20 mouse cellular contexts compared by ENCODE assay signal in the genomic region with DNA sequence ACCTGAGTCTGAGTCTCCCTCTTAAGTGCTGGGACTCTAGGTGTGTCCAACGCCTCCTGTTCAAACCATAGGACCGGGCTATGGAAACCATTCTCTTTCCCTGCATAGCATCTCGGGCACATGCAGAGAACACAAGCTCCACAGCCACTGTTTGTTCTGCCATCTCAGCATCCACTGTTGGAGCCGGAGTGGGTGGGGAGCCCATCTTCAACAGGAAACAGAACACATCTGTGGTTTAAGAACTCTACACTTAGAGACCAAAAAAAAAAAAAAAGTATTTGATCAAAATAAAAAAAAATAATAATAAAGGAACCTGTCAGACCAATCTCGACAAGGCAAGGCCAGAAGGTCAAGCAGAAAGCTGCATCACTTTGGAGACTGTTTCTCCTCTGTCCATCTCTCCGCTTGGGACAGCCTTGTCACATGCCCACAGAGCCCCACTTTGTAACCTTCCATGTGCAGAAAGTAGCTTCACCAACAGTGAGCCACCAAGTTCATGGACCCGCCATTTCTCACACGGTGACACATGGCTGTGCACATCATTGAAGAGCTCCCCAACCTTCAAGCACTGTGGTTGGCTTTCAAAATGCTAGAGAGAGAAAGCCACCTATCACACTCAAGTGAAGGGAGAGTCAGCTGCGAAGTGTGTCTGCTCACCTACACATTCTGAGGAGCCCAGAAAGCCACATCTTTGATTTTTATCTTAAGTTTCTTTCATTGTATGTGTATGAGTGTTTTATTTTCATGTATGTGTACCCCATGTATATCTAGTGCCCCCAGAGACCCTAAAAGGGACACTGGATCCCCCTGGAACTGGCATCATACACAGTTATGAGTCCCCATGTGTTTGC. TPM values are rescaled to one million over a fixed set of nuclear protein-coding genes. Genes with fewer than 3 reads are reported as not detected.
A peak's percentile ranks its signal among the peaks of the same experiment; 100 is the strongest.
DNase-seq lines count a peak whose midpoint lies in the region; ATAC-seq and TF ChIP-seq lines count a peak whose summit lies in the region.
"Had no signal": no experiment of that assay in that cellular context is flagged by ENCODE, and none has a peak within 500 bp of the region (broad histone marks: within the 10 kb centered on the region; RNA-seq: fewer than 3 reads in every experiment).

No protein-coding gene starts in this region.

- no peak for TF ChIP-seq POLR2A in spleen, adult 2 months (IDR thresholded peaks at IDR 0.05; ENCODE audit: low read depth, low read length)

- peak in 1 of 2 experiments; percentile 16 for DNase-seq in spleen, adult 2 months (ENCODE audit: low read depth in 1 of 2, low spot score in 2 of 2)
- DNase-seq in spleen, adult 18-20 months = no peak
- DNase-seq in natural killer cell, adult 2 months (ENCODE audit: low spot score in 2 of 2) = peak; percentile 62 to 69
- DNase-seq in thymus, postnatal 4 days = peak; percentile 61
- no peak for DNase-seq in cerebellum, postnatal 10 days
- DNase-seq in adrenal gland, postnatal 36 days = no peak
- no peak for DNase-seq in urinary bladder, postnatal 4 days (ENCODE audit: low spot score in 2 of 2)
- DNase-seq: adrenal gland, adult 2 months; cerebellum, adult 9-11 months; kidney, adult 18-20 months; kidney, postnatal 25 days; lung, adult 18-20 months; lung, postnatal 14 days had no signal

- WGBS in spleen, adult 2 months = 54% methylated on average over 9 of the region's 9 CpGs

- no peaks in the 10 kb centered on the region for H3K27me3 ChIP-seq in spleen, adult 2 months (ENCODE audit: control insufficient read depth, insufficient read depth, low read length)
- H3K27me3 ChIP-seq: embryonic facial prominence, embryonic 13.5 days; forebrain, embryonic 15.5 days; heart, embryonic 13.5 days; neural tube, embryonic 13.5 days had no signal

- H3K27ac ChIP-seq in spleen, adult 2 months (ENCODE audit: insufficient read depth, low read length) = peak overlapping the region; percentile 28
- H3K27ac ChIP-seq: embryonic facial prominence, embryonic 13.5 days; forebrain, embryonic 15.5 days; heart, embryonic 13.5 days; hindbrain, postnatal 0 days; left cerebral cortex, adult 2 months; neural tube, embryonic 13.5 days had no signal

- ATAC-seq in activated CD4-positive, CD25-positive, alpha-beta regulatory T cell, adult 4 months = peak; percentile 70
- ATAC-seq: forebrain, embryonic 15.5 days; hindbrain, postnatal 0 days had no signal

- no peak overlapping the region for H3K4me3 ChIP-seq in spleen, adult 2 months (ENCODE audit: extremely low read depth, insufficient read depth, insufficient read length)
- H3K4me3 ChIP-seq: embryonic facial prominence, embryonic 13.5 days; forebrain, embryonic 15.5 days; heart, embryonic 13.5 days; left cerebral cortex, adult 2 months; neural tube, embryonic 13.5 days had no signal

- H3K36me3 ChIP-seq in spleen, adult 2 months (ENCODE audit: control insufficient read depth, insufficient read depth, low read length) = no peaks in the 10 kb centered on the region
- H3K36me3 ChIP-seq: forebrain, embryonic 15.5 days; neural tube, embryonic 13.5 days had no signal

- H3K4me1 ChIP-seq in spleen, adult 2 months (ENCODE audit: control insufficient read depth, insufficient read depth, insufficient read length) = peaks cover 16% of the 10 kb centered on the region; the same call in 1 of the 2 replicates

- no peak for TF ChIP-seq CTCF in spleen, adult 2 months (IDR thresholded peaks at IDR 0.05; ENCODE audit: extremely low read depth, insufficient read depth, insufficient read length, insufficient replicate concordance)

RNA-seq across cellular contexts. Expression of a gene that starts 20.2 kb away (rescaled TPM):
- 24.6 and 37.4 TPM in 2 replicates for polyA plus RNA-seq in spleen, adult 2 months (2012; rRNA removed)
- 10 to 100 TPM; 58.7 to 75.3 TPM for polyA plus RNA-seq in activated CD4-positive, CD25-positive, alpha-beta regulatory T cell, adult 4 months (2017; shearing (Covaris generic))
- 10 to 100 TPM; 75.7 to 89.5 TPM for total RNA-seq in adrenal gland, postnatal 36 days (2021)

Comparison
In these comparisons a context has a peak if more than half of its experiments do, and no peak if none do; other contexts are left out.
1. DNase-seq: peak in natural killer cell, adult 2 months (2 of 2) and thymus, postnatal 4 days (single experiment); none in spleen, adult 18-20 months (0 of 2), cerebellum, postnatal 10 days (0 of 2), adrenal gland, postnatal 36 days (0 of 2) and urinary bladder, postnatal 4 days (0 of 2).